Mouse (Mus musculus) CH12.LX (cell line): ENCODE data around the gene Edem3.

ENCODE experiments used
- CTCF ChIP-seq, 2 experiments: IDR thresholded peaks in 1 of 2; conservative IDR thresholded peaks in 1 of 2; 2 replicates each; pipeline ENCODE4 v1.5.1; 2011 to 2012; ENCODE audit warnings: low read depth in 2 of 2, low read length in 2 of 2, improper control_type of control experiment in 1 of 2, inconsistent platforms in 1 of 2, mild to moderate bottlenecking in 1 of 2, moderate library complexity in 1 of 2
- JUND ChIP-seq: conservative IDR thresholded peaks from 2 replicates; pipeline ENCODE4 v1.6.1; 2011; ENCODE audit warnings: low read depth, low read length, improper control_type of control experiment
- MAZ ChIP-seq: IDR thresholded peaks from 2 replicates; pipeline ENCODE4 v1.6.1; 2012; ENCODE audit warnings: low read depth, mild to moderate bottlenecking, inconsistent platforms, low read length, improper control_type of control experiment, moderate library complexity
- ZKSCAN1 ChIP-seq: IDR thresholded peaks from 2 replicates; pipeline ENCODE4 v1.6.1; 2012; ENCODE audit warnings: low read depth, inconsistent platforms, low read length, improper control_type of control experiment, borderline replicate concordance

DNA sequence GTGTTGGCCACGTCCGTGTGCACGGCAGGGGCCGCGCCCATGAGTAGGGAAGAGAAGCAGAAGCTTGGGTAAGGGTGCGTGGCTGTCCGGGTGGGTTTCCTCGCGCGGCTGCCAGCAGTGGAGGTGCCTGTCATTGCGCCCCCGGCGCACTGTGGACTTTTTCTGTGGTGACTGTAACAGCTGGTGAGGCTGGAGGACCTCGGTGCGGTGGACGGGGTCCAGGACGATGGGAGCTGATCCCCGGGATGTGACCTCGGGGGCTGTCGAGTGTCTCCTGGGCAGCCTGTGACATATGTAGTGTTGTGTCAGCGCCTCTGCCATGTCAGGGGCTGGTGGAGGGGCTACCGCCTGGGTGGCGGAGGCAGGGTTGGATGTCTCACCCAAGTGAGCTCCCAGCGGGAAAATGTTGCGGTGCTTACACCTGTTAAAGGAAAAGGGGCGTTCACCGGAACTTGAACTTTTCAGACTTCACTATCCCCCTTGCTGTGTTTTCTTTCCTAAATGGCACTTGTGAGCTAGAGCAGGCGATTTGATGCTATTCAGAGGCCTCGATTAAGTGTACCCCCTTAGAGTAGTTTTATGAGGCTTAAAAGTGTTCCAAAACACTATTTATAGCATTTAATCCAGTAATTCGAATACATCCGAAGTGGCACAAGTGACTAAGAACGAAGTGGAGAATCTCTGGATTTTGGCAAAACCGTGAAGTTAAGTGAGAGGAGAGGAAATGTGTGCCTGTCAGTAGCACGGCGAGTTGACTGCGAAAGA, 671 bp downstream of the Edem3 start:
- TF ChIP-seq ZKSCAN1 (no peak), MAZ (no peak), CTCF (conservative IDR thresholded peaks at IDR 0.05 in 1 of 2, IDR thresholded peaks at IDR 0.05 in 1 of 2; ENCODE audit: low read depth in 2 of 2, low read length in 2 of 2) (no peak), JUND (no peak)
